Mouse (Mus musculus) kidney, postnatal 0 days (tissue): ENCODE data around the gene Ccl25. TPM values are rescaled to one million over a fixed set of nuclear protein-coding genes. Genes with fewer than 3 reads are reported as not detected.
A peak's percentile ranks its signal among the peaks of the same experiment; 100 is the strongest.
"Not testable (repeated sequence)": the region's sequence is repeated elsewhere in the genome, so short reads cannot be mapped to it uniquely, and the experiment has no call there.

ENCODE experiments used
- ATAC-seq: fragments of 200-750 bp; cut with Nextera tagmentation; replicated peaks from 2 replicates; pipeline ENCODE4 v1.8.0; 2017; ENCODE audit warnings: low read depth, moderate number of reproducible peaks, moderate TSS enrichment, moderate library complexity; ENCODE audit not compliant: low FRiP score
- DNase-seq: peaks from one replicate; pipeline ENCODE4 v3.0.0-alpha.2; 2016; ENCODE audit warnings: low spot score
- H3K27ac ChIP-seq: fragments of 300-500 bp; sonication (generic); 2 replicates; pipeline ENCODE4 v1.5.1; 2014; ENCODE audit warnings: mild to moderate bottlenecking
- H3K27me3 ChIP-seq: fragments of 300-500 bp; sonication (generic); 2 replicates; pipeline ENCODE4 v1.6.1; 2014; ENCODE audit warnings: low read length, mixed read lengths; ENCODE audit not compliant: insufficient read depth
- H3K36me3 ChIP-seq: fragments of 300-500 bp; sonication (generic); 2 replicates; pipeline ENCODE4 v1.6.1; 2014; ENCODE audit warnings: low read length, mixed read lengths; ENCODE audit not compliant: insufficient read depth
- H3K4me1 ChIP-seq: fragments of 300-500 bp; sonication (generic); replicated peaks from 2 replicates; pipeline ENCODE4 v1.6.1; 2014; ENCODE audit warnings: antibody characterized with exemption, low read length, mixed read lengths; ENCODE audit not compliant: insufficient read depth
- H3K4me2 ChIP-seq: fragments of 300-500 bp; sonication (generic); 2 replicates; pipeline ENCODE4 v1.6.1; 2014; ENCODE audit warnings: mild to moderate bottlenecking, low read length, moderate library complexity, mixed read lengths
- H3K4me3 ChIP-seq: fragments of 300-500 bp; sonication (generic); replicated peaks from 2 replicates; pipeline ENCODE4 v1.5.1; 2014; ENCODE audit warnings: low read depth, low read length
- H3K9ac ChIP-seq: fragments of 300-500 bp; sonication (generic); 2 replicates; pipeline ENCODE4 v1.6.1; 2014; ENCODE audit warnings: low read depth, low read length
- H3K9me3 ChIP-seq: fragments of 300-500 bp; sonication (generic); replicated peaks from 2 replicates; pipeline ENCODE4 v1.6.1; 2016; ENCODE audit warnings: low read length, inconsistent platforms, mixed read lengths
- CTCF ChIP-seq: IDR thresholded peaks from 2 replicates; pipeline ENCODE4 v1.5.1; 2016; ENCODE audit warnings: antibody characterized with exemption, low read depth, mild to moderate bottlenecking, moderate library complexity
- WGBS: fragments of 180-500 bp; shearing (Covaris S2); extraction: QIAGEN DNeasy Blood & Tissue Kit; methylation state at CpG from one replicate; pipeline ENCODE4 v1.1.7; 2014; 5-methylcytosine and 5-hydroxymethylcytosine counted together
- polyA plus RNA-seq: library from polyadenylated mRNA; unstranded; fragments of >200 nt; fragmentation: Nextera tagmentation; extraction: Ambion mirVana; gene quantifications from 2 replicates; pipeline ENCODE4 v1.2.1, GENCODE M21; 2015

Gene Ccl25
- polyA plus RNA-seq, 1 experiment from 2014 or later, result 10.0 TPM

GRCm38 (mm10) chr8:4403960-4404879, 79.2 kb downstream of the Ccl25 start:
- no peaks in the 10 kb centered on the region for H3K27me3 ChIP-seq
- H3K27ac ChIP-seq, result peak overlapping the region; percentile 71
- H3K4me1 ChIP-seq, result no peaks in the 10 kb centered on the region
- WGBS, result 38% methylated on average over 19 of the region's 19 CpGs
- no peaks in the 10 kb centered on the region for H3K9me3 ChIP-seq
- H3K36me3 ChIP-seq, result no peaks in the 10 kb centered on the region
- H3K9ac ChIP-seq, result peak overlapping the region; percentile 48; the same call in 1 of the 2 replicates
- H3K4me3 ChIP-seq, result peak overlapping the region; percentile 37
- peak; percentile 59 for DNase-seq
- H3K4me2 ChIP-seq, result peak overlapping the region; percentile 75
- no peak for TF ChIP-seq CTCF
- peak; percentile 70 for ATAC-seq

- Histone ChIP-seq H3K27ac (peak overlapping the region; percentile 71), H3K9ac (peak overlapping the region; percentile 48; the same call in 1 of the 2 replicates), H3K27me3 (no peaks in the 10 kb centered on the region), H3K4me1 (no peaks in the 10 kb centered on the region), H3K36me3 (no peaks in the 10 kb centered on the region), H3K9me3 (no peaks in the 10 kb centered on the region), H3K4me2 (peak overlapping the region; percentile 75), H3K4me3 (peak overlapping the region; percentile 37)
- WGBS, result 6% methylated on average over 16 of the region's 16 CpGs
- no peak for TF ChIP-seq CTCF
- ATAC-seq (peak; percentile 90), DNase-seq (peak; percentile 86)
These were observed 79.9 kb downstream of the Ccl25 start for GRCm38 (mm10) chr8:4404880-4405261.

- H3K4me2 ChIP-seq, DNase-seq, H3K36me3 ChIP-seq, H3K4me1 ChIP-seq, H3K9ac ChIP-seq, ATAC-seq, H3K27ac ChIP-seq, H3K9me3 ChIP-seq, H3K27me3 ChIP-seq, H3K4me3 ChIP-seq: not testable (repeated sequence)
- peak; percentile 55 for TF ChIP-seq CTCF
- 70% methylated on average over 6 of the region's 6 CpGs for WGBS
These were observed 83.4 kb downstream of the Ccl25 start for GRCm38 (mm10) chr8:4408425-4408824.

Other genes with a start within 250 kb of the Ccl25 start
- gene Cd209f, start 219.4 kb upstream of the Ccl25 start, polyA plus RNA-seq, result 0.08 and 0.19 TPM in 2 replicates
- gene Cd209g, start 191.1 kb upstream of the Ccl25 start, polyA plus RNA-seq, result not detected in 2 replicates
- gene Evi5l, start 158.6 kb upstream of the Ccl25 start, polyA plus RNA-seq, result 16.5 and 17.1 TPM in 2 replicates
- gene Prr36, start 107.8 kb upstream of the Ccl25 start, polyA plus RNA-seq, result 2.8 and 3.0 TPM in 2 replicates
- gene Lrrc8e, start 98.4 kb upstream of the Ccl25 start, polyA plus RNA-seq, result 1.6 and 1.8 TPM in 2 replicates
- 28.0 and 30.1 TPM in 2 replicates for gene Map2k7, start 86.5 kb upstream of the Ccl25 start, polyA plus RNA-seq
- 0.97 and 1.2 TPM in 2 replicates for gene Gm49320, start 86.3 kb upstream of the Ccl25 start, polyA plus RNA-seq
- gene Tgfbr3l, start 77.0 kb upstream of the Ccl25 start, polyA plus RNA-seq, result 2.3 and 2.9 TPM in 2 replicates
- gene Snapc2, start 72.1 kb upstream of the Ccl25 start, polyA plus RNA-seq, result 42.4 and 43.1 TPM in 2 replicates
- 78.0 and 78.6 TPM in 2 replicates for gene Ctxn1, start 65.9 kb upstream of the Ccl25 start, polyA plus RNA-seq
- 61.1 and 64.7 TPM in 2 replicates for gene Timm44, start 49.3 kb upstream of the Ccl25 start, polyA plus RNA-seq
- gene Elavl1, start 203 bp downstream of the Ccl25 start, polyA plus RNA-seq, result 162 and 180 TPM in 2 replicates
- gene Cers4, start 167.8 kb downstream of the Ccl25 start, polyA plus RNA-seq, result 18.8 and 19.9 TPM in 2 replicates